Mouse (Mus musculus): ENCODE results near the gene Fgf23.

- TF ChIP-seq EP300 (IDR thresholded peaks at IDR 0.05; ENCODE audit: low read depth) (no peak), CTCF (IDR thresholded peaks at IDR 0.05; ENCODE audit: low read depth) (no peak)
Observed at GRCm38 (mm10) chr6:127104396-127105029, 31.8 kb downstream of the Fgf23 start.
